Mouse (Mus musculus) kidney, adult 2 months (tissue): ENCODE results near the gene Ankrd45.

Source experiments
- CTCF ChIP-seq: fragments of 200-500 bp; conservative IDR thresholded peaks from 2 replicates; pipeline ENCODE4 v1.5.1; 2011; ENCODE audit warnings: low read depth, mild to moderate bottlenecking, control low read depth, low read length, moderate library complexity, mixed read lengths; ENCODE audit not compliant: insufficient read depth, insufficient read length
- POLR2A ChIP-seq: fragments of 200-500 bp; IDR thresholded peaks from one replicate; pipeline ENCODE4 v1.6.1; 2011; ENCODE audit warnings: low read depth, low read length, control low read depth

GRCm38 (mm10) chr1:161199856-161200255 is 57.4 kb downstream of the Ankrd45 start:
- TF ChIP-seq CTCF (no peak), POLR2A (no peak)
